Mouse (Mus musculus) R1 (cell line): ENCODE results near the gene Nectin1.
A peak's percentile ranks its signal among the peaks of the same experiment; 100 is the strongest.

Source experiments
- DNase-seq: peaks from one replicate; pipeline ENCODE4 v3.0.0-alpha.2; 2018; ENCODE audit warnings: low read depth, low spot score

Gene Nectin1

DNA sequence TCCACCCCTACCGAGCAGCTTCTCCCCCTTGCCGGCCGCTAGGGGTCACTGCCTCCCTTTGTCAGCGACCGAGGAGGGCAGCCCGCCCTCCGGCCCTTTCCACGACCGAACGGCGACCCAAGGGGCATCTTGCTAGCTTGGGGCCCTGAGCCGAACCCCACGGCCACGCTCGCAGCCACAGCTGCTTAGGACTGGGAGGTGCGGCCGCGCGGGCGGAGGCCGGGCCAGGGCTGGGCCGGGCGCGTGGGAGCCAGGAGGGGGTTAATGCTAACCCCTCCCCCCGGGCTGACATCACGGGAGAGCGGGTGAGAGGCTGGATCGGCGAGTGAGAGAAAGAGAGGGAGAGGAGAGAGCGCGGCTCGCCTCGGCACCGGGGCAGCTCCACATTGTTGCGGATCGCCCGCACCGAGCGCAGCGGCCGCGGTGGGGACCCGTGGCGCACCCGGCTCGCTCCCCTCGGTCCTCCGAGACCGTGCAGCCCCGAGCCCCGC is at the start of gene Nectin1:
TSS of gene Nectin1 (plus strand) at position 338 of the 491 bp plus-strand sequence.
- DNase-seq = peak; percentile 93

DNA sequence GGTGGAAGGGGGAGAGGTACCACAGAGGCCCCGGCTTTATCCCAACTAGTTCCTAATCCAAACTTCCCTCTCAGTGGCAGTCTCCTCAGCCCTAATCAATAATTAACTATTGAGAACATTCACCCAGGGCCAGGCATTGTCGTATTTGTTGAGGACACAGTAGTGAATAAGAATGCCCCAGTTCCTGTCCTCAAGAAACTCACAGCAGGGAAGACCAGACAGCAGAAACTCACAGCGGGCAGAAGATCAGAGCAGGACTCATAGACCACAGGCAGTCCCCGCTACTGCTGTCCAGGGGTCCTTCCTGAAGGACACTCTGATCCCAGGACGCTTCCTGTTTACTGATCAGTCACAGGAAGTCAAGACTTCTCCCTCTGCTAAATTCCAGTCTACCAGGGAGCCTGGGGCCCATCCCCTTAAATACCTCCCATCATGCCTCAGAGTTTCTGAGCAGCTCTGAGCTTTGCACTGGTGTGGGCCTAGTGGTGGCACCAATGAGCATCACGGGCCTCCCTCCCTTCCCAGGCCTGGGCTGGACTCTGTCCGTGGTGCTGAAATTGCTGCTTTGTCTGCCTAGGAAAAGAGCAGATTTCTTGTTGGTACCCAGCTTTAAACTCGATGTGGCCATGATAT is 45.6 kb upstream of the Nectin1 start:
- DNase-seq = peak; percentile 100

DNA sequence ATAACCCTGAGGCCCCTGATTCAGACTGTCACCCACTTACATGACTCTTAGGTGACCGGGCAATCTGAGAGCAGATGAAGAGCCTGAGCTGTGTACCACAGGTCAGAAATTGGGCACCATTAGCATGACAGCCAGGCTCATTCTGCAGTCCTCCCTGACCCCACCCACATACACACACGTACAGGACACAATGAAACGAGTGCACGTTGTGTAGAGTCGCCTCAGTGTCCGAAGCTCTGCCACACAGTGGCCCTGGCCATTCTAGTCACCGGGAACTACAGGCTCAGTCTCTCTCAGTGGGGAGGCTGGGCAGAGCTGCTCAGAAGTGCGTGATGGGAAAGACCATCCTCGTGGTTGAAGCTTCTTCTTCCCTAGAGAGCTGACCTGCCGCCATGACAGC is 44.9 kb upstream of the Nectin1 start:
- no peak for DNase-seq

DNA sequence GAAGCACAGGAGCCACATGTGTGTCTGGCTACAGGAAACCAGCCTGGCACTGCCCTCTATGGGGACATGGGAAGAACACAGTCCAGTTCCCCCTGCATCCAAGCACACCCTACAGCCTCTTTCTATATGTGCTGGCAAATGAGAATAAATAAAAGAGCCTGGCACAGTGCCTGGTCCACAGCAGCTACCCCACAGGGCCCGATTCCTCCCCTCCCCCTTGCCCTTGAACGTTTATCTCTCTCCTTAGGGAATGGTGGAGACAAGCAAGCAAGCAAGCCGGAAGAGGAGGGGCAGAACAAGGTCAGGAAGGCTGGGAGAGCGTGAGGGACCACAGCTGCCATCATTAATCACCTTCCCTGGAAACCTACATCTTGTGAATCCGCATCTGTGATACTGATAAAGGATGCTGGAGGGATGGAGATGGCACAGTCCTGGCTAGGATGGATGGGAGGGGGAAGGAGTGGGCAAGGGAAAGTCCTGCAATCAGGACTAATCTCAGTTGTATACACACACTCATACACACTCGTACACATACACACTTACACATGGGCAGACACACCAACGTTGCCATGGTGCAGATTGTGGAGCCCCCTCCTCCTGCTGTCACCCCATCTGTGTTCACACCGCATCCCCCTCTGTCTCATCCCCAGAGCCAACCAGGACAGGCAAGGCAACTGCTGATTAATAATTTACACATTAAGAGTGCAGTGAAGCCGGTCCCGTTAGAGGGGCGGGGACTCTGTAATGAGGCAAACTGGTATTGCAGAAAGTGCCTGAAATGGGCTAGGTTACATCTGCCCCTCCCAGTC is 44.2 kb upstream of the Nectin1 start:
- DNase-seq = peak; percentile 77

DNA sequence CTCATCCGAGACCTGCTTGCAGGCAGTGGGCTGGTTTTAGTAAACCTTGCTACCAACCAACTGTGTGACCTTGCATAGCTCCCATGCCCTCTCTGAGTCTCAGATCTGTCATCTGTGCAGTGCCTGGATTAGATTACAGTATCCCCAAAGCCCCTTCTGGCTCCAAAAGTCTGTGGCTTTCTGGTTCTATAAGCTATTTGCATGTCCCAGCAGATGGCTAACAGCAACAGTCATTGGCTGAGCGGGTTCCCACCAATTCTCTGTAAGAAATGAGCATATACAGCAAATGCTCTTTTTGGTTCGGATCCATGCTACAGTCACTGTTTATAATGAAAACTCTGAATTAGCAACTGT is 43.6 kb upstream of the Nectin1 start:
- no peak for DNase-seq

DNA sequence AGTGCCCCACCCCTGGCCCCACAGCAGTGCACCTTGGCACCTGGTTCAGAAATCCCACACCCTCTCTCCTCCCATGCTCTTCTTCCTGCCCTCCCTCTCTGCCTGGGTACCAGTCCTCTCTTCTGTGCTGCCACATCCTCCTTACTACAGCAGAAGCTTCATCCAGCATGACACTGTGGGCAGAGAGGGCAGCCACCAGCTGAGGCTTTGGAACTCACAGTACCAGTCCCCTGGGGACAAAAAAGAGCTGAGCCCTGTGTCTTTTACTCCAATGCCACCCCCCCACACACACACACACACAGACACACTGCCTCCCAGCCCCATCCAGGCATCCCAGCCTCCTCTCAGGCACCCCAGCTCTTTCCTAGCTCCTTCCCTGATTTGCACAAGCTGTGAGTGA is 42.0 kb upstream of the Nectin1 start:
- DNase-seq = no peak

DNA sequence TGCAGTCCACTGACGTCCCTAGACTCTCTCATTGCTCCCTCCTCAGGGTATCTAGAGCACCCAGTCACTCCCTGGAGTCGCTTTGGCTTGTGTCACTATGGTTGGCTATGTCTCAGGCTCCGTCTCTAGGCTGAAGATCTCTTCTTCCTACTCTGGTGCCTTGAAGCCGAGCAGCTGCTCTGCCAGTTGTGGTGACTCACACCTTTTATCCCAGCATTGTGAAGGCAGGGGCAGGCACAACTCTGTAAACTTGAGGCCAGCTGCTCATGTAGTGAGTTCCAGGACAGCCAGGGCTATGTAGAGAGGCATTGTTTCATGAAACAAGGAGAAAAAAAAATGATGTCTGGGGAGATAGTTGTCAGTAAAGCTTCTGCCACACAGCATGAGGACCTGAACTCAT is 36.2 kb upstream of the Nectin1 start:
- DNase-seq = no peak

DNA sequence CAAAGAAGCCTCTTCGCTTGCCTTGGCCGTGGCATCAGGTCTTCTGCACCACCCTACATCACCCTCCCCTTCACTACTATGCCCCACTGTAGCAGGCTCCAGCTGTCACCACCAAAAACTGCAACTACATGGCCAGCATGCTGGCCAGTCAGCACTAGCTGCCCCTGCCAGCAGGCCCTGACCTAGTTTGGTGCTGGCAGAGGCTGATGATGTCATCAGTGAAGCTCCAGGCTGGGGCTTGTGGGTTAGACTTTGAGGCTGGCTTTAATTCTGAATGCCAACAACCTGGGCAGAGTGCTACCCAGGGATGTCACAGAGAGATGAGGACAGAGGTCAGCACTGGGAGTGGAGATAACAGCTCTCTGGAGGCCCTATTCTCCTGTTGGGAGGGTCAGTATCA is 35.1 kb upstream of the Nectin1 start:
- DNase-seq = no peak

DNA sequence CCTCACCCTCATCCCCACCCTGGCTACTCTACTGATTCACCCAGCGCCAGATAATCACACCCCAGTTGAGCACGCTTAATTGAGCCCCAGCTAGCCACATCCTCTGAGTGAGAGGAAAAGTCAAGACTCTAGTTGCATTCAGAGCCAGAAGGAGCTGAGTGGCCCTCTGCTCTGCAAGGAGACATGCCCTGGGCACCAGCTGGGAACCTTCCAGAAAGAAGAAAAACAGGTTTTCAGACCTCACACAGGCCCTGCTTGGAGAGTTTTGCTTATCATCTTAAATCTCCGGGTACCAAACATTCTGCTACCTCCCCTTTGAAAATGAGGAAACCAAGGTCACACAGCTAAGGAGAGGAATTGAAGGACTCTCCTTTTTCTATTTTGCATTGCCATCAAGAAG is 30.4 kb upstream of the Nectin1 start:
- DNase-seq = peak; percentile 33

DNA sequence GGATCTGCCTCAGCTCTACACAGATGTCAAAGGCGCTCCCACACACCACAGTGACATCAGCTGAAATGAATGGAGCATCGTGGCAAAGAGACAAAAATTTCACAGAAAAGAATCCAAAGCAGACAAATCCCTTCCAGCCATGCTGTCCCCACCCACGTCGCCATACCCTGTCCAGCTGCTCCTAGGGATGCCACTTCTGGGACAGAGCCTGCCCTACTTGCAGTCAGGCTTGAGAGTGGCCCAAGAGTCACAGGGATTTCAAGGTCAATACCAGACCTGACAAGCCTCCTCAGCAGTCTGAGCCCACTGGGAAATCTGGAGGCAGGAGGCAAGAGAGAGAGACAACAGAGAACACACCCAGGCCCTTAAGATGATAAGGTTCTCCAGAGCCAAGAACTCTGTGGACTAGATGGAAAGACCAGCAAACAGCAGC is 24.4 kb upstream of the Nectin1 start:
- DNase-seq = no peak

DNA sequence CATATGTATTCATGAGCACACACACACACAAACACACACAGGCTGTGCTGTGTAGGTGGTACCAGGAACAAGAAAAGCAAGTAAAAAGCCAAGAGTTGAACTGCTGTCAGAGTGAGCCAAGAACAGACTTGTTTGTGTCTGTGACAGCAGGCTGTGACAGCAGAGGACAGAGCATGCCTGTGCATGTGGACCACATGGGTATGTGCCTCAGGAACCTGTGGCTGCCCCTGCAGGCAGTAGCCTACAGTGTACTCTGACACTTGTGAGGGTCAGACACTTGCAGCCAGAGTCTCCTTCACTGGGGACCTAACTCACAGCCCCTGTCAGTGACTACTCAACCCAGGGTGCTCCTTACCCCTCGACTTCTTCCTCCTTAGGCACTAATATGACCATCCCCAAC is 23.7 kb upstream of the Nectin1 start:
- no peak for DNase-seq

DNA sequence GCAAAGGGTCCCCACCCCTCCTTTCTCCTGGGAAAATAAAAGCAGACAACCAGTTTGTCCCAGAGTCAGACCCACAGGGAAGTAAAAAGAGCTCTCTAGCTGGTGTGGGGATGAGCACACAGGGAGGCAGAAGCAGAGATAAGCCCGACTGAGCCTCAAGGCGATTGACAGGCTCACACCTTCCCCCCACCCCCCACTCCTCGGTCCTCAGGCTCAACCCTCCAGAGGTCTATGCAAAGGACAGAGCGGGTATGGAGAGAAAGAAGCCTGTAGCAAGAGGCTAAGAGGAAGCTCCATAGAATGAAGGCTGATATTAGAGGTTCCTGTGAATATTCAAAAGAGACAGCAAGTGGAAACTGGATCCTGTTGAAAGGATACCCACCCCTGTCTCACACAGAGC is 19.7 kb upstream of the Nectin1 start:
- peak; percentile 33 for DNase-seq

DNA sequence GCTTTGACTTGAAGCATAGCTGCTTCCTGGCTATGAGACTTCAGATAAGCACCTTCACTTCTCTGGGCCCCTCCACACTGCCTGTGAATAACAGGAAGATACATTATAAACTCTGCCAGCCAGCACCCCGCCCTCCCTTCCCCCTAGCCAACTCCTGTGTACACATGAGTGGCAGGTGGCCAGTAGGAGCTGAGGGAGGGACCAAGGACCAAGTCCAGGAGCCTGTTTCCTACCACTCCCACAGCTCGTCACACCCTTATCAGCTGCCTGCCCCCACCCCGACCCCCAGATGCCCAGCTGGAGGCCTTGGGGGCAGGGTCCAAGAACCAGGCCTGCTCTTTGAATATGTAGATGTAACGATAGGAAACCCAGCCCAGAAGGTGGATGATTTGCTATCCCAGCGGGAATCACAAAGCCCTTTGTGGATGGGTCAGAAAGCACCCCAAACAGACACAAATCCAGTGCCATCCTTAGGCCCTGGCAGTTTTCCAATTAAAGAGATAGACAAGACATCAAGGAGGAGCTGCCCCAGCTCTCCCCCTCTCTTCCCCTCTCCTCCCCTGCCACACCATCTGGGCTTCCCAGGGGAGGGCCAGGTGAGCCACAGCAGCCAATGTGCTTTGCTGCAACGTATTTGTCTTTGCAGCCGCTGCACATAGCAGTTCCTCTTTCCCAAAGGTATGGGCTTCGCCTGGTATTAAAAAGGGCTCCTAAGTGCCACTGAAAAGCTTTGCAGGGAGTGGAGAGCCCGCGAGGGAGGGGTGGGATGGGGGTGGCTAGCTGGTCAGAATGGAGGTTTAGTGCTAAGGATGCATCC is 14.1 kb upstream of the Nectin1 start:
- DNase-seq = peak; percentile 94

DNA sequence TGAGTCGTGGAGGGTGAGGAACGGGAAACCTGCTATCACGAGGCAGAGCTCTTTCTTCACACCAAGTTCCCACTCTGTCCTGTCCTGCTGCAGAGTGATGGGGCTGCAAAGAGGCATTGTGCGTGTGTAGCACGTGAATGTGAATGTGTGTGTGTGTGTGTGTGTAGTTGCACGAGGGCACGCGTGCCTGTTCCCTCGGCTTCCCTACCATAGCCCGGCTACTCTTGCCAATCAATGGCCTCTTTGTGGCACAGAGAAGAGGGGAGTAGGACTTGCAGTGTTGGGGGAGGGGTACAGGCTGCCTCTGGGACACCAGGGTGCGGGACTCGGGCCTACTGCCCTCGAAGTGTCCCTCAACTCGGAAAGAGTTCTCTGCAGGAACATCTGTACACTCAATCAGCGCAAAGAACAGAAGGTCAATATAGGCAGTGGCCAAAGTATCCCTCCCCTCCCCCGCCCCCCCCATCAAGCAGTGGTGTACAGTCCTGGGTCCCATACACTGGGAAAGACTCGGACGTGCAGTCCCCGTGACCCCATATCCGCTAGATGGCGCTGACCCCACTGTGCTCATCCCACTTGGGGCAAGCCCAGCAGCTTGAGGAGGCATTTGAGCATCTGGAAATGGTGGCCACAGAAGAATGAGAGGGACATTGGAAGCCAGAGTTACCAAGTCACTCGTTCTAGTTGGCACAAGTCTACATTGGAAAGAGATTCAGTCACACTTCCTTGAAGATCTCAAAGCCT is 13.3 kb upstream of the Nectin1 start:
- peak; percentile 80 for DNase-seq

DNA sequence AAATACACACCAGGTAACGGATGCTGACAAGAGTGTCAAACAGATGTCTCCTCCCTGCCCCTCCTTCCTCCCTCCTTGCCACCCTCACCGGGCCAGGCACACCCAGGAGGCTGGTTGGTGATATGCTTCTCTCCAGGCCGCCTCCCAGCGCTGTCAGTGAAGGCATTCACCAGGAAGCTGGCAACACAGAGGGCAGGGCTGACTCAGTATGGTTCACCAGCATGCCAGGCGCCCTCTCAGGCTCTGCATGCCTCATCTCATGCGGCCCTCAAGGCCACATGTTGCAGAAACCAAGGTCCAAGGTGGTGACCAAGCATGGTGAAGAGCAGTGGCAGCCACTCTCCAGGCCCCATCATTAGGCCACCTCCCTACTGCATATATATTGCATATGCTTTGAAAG is 11.9 kb upstream of the Nectin1 start:
- DNase-seq = no peak

DNA sequence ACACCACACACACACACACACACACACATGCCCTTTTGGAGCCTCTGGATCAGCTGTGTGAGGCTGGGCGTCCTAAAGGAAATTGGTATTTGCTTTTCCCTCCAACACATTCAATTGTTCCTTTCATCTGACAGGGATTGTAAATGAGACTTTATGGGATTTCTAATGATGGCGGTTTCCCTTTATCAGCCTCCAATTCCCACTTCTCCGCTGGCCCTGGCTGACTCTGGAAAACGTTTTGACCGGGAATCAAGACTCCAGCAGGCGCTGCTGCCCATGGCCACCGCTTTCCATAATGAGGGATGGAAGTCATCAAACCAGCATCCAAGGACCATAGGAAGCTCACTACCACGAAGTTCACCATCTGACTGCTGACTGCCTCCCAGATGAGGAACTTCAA is 11.1 kb upstream of the Nectin1 start:
- no peak for DNase-seq

DNA sequence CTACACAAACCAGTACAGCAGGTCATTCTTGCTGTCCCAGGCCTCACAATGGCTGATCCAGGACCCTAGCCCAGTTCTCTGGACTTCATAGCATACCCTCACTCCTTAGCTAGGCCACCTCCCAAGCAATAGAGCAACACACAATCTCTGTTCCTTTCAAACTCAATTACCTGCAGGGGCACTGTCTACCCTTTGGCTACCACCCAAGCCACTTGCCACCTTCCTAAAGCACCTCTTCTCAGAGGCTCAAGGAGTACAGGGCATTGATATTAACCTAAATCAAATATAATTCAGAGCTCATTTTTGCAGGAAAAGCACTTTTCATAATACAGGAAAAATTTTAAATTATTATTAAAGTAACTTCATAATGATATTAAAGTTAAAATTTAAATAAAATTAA is 8.8 kb upstream of the Nectin1 start:
- no peak for DNase-seq

DNA sequence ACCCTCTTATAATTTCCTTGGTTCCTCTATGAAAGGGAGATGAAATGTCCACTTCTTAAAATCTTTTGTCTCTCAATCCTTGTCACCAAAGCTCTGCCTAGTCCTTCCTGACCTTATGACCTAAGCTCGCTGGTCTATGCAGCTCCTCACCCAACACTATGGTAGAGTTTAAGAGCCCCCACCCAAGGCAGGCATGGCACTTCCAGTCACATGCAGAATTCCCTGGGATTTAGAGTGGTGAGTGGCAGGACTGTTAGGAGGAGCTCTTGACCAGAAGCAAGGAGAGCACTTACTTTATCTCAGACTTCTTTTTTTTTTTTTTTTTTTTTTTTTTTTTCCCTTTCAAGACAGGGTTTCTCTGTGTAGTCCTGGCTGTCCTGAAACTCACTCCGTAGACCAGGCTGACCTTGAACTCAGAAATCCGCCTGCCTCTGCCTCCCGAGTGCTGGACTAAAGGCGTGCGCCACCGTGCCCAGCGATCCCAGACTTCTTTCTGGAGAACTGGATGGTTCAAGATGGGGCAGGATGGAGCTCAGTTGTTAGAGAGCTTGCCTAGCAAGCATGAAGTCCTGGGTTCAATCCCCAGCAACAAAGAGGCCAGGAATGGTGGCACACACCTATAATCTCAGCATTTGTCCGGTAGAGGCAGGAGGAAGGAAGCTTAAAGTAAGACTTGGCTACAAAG is 7.6 kb upstream of the Nectin1 start:
- DNase-seq = peak; percentile 45

DNA sequence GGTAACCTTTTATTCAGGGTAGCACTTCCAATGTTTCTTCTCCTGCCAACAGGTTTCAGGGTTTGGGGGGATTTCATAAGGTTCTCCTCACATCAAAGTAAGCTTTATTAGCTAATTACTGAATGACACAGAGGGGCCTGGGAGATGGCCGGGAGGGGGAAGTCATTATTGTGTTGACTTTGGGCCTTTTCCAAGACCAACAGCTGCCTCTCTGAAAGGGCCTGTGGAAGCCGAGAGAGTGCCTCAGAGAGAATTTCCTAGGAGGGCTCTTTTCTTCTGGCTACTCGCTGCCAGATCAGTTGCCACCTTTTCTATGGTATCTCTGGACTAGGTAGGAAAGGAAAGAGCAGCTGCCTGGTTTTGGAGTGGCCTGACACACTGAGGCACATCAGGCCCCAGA is 6.5 kb upstream of the Nectin1 start:
- no peak for DNase-seq

DNA sequence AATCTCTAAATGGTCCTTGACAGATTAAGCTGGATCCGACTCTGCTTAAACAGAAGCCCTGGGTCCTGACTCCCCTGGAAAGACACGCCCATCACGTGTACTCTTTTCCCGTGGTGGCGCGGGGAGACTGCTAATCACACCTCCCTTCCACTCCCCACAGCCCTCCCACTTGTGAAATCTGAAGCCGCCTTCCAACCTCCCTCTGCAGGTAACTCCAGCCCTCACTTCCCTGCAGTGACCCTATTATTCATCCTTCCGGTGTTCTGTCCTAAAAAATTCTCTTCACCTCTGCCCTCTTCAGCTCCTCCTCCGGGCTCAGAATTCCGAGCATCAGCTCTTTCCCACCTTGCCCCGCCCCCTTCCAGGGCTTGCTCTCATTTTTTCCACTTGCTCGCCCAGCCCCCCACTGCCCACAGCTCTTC is 5.9 kb upstream of the Nectin1 start:
- peak; percentile 100 for DNase-seq

DNA sequence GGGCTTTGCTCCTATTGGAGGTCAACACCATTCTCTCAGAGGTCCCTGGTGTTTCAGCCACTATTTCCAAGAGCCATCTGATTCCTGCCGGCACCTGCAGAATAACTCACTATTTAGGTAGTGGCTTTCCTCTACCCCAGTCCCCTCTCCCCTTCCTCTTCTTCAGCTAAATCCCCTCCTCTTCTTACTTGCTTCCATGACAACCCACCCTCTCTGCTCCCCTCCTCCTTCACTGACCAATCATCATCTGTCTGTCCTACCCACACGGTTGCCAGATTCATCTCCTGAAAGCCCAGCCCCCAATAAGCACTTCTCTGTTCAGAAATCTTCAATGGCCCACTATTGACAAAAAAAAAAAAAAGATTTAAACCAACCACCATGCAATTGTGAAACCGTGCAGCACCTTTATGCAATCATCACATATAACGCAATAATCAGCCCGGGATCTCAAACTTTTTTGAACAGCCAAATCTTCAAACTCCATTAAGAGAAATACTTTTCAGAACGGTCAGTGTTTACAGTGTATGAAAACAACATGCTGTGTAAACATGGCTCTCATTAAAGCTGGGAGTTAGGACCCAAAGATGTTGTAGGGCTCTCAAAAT is 5.2 kb upstream of the Nectin1 start:
- peak; percentile 78 for DNase-seq
